Mouse (Mus musculus): ENCODE data around the gene Upk3b. TPM values are rescaled to one million over a fixed set of nuclear protein-coding genes. Genes with fewer than 3 reads are reported as not detected.

Upk3b gene
- polyA plus RNA-seq, 1 experiment from 2014 or later: not detected

DNA sequence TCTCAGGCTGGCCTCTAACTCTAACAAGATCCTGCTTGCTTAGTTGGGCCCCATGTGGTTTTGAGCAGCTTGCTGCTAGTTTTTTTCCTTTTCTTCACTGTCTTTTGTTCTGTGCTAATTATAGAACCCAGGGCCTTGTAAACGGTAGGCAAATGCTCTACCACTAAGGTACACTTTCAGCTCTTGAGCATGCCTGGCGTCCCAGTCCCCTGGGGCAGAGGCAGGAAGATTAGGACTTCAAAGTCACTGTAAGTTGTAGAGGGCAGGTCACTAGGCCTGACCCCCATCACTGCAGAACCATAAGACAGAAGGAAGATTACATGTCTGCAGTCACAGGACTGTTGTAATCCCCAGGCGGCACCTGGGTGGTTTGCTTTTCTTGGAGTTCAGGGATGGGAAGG lies 35.5 kb upstream of the Upk3b start:
- no peak for ATAC-seq (ENCODE audit: low FRiP score)

DNA sequence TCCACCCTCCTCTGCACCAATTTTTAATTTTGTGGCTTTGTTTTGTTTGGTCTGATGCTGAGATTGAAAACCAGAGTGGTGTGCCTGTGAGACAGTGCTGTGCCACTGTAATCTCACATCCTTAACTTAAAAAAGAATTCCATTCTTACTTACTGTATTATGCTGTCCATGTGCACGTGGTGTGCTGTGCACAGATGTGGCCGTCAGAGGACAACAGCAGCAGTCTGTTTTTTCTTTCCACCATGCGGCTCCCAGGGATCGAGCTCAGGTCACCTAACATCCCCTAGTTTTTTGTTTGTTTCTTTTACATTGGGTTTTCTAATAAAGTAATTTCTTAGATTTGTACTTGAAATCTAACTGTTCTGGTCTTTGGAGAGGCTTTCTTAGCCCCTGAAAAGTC lies 33.8 kb upstream of the Upk3b start:
- H3K9ac ChIP-seq: no peak overlapping the region
- DNase-seq (ENCODE audit: low spot score): no peak
- H3K4me2 ChIP-seq (replicated peaks): no peak overlapping the region
- H3K36me3 ChIP-seq (replicated peaks; ENCODE audit: control insufficient read depth, insufficient read depth): peaks cover 13% of the 10 kb centered on the region; the same call in 1 of the 2 replicates
- H3K4me1 ChIP-seq (replicated peaks; ENCODE audit: control insufficient read depth, insufficient read depth, low read length): no peaks in the 10 kb centered on the region
- no peak for ATAC-seq (ENCODE audit: low FRiP score)
- no peak overlapping the region for H3K4me3 ChIP-seq (replicated peaks; ENCODE audit: low read length)
- no peak overlapping the region for H3K27ac ChIP-seq
- no peaks in the 10 kb centered on the region for H3K9me3 ChIP-seq (ENCODE audit: control insufficient read depth, low read length)
- 88% methylated on average over 4 of the region's 4 CpGs for WGBS
- no peaks in the 10 kb centered on the region for H3K27me3 ChIP-seq (ENCODE audit: control insufficient read depth, insufficient read depth, low read length)

More for the DNA sequence above, 35.5 kb upstream of the Upk3b start:
- Histone ChIP-seq H3K9ac (no peak overlapping the region), H3K4me3 (replicated peaks; ENCODE audit: low read length) (no peak overlapping the region), H3K27ac (no peak overlapping the region), H3K36me3 (replicated peaks; ENCODE audit: control insufficient read depth, insufficient read depth) (peaks cover 26% of the 10 kb centered on the region), H3K4me1 (replicated peaks; ENCODE audit: control insufficient read depth, insufficient read depth, low read length) (no peaks in the 10 kb centered on the region), H3K9me3 (ENCODE audit: control insufficient read depth, low read length) (no peaks in the 10 kb centered on the region), H3K27me3 (ENCODE audit: control insufficient read depth, insufficient read depth, low read length) (no peaks in the 10 kb centered on the region), H3K4me2 (replicated peaks) (no peak overlapping the region)
- no peak for DNase-seq (ENCODE audit: low spot score)
- WGBS: 65% methylated on average over 3 of the region's 3 CpGs

GRCm38 (mm10) chr5:136007745-136008144 lies 30.6 kb upstream of the Upk3b start:
- Histone ChIP-seq H3K27me3 (ENCODE audit: control insufficient read depth, insufficient read depth, low read length) (no peaks in the 10 kb centered on the region), H3K4me1 (replicated peaks; ENCODE audit: control insufficient read depth, insufficient read depth, low read length) (no peaks in the 10 kb centered on the region), H3K4me2 (replicated peaks) (no peak overlapping the region), H3K9ac (no peak overlapping the region), H3K36me3 (replicated peaks; ENCODE audit: control insufficient read depth, insufficient read depth) (peaks cover 34% of the 10 kb centered on the region), H3K27ac (no peak overlapping the region), H3K9me3 (ENCODE audit: control insufficient read depth, low read length) (no peaks in the 10 kb centered on the region), H3K4me3 (replicated peaks; ENCODE audit: low read length) (no peak overlapping the region)
- no peak for ATAC-seq (ENCODE audit: low FRiP score)
- 84% methylated on average over 7 of the region's 7 CpGs for WGBS
- no peak for DNase-seq (ENCODE audit: low spot score)

DNA sequence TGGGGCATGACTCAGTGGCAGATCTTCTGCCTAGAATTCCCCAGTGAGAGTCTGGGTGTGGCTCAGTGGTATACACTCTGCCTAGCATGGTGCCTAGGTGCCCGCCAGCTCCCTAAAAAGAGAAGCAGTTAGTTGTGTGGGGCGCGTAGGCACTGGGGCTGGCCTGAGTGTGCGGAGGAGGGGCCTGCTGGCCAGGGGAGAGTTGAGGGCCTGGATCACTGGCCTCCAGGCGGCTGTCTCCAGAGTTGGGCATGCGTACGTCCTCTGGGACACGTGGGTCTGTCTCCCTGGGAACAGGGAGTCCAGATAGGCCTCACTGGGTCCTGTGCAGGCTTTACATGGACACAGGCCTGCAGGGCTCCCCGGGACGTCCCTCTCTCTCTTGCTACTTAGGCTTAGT lies 23.4 kb upstream of the Upk3b start:
- WGBS: 90% methylated on average over 10 of the region's 10 CpGs
- H3K27ac ChIP-seq: no peak overlapping the region
- no peak for ATAC-seq (ENCODE audit: low FRiP score)
- H3K27me3 ChIP-seq (ENCODE audit: control insufficient read depth, insufficient read depth, low read length): no peaks in the 10 kb centered on the region
- H3K4me2 ChIP-seq (replicated peaks): no peak overlapping the region
- H3K4me3 ChIP-seq (replicated peaks; ENCODE audit: low read length): no peak overlapping the region
- no peaks in the 10 kb centered on the region; the same call in 1 of the 2 replicates for H3K4me1 ChIP-seq (replicated peaks; ENCODE audit: control insufficient read depth, insufficient read depth, low read length)
- DNase-seq (ENCODE audit: low spot score): no peak
- H3K36me3 ChIP-seq (replicated peaks; ENCODE audit: control insufficient read depth, insufficient read depth): peaks cover 43% of the 10 kb centered on the region
- H3K9me3 ChIP-seq (ENCODE audit: control insufficient read depth, low read length): no peaks in the 10 kb centered on the region
- H3K9ac ChIP-seq: no peak overlapping the region

DNA sequence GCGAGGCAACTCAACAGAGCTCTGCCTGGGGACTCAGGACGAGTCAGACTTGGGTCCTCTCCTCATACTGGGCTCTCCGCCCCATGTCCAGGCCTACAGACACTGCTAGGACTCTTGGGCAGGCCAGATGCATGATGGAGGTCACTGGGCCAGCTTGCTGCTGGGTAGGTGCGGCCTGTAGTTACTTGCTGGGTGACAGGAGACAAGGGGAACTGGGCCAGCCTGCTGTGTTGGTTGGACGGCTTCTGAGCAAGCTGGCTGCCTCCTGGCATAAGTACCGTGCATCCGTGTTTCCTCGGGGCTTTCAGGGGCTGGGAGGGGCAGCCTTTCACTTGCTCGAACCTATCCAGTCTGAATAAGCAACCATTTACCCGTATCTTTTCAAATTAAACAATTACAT lies 22.7 kb upstream of the Upk3b start:
- no peaks in the 10 kb centered on the region for H3K27me3 ChIP-seq (ENCODE audit: control insufficient read depth, insufficient read depth, low read length)
- no peak overlapping the region for H3K9ac ChIP-seq
- peaks cover 36% of the 10 kb centered on the region for H3K36me3 ChIP-seq (replicated peaks; ENCODE audit: control insufficient read depth, insufficient read depth)
- DNase-seq (ENCODE audit: low spot score) (no peak), ATAC-seq (ENCODE audit: low FRiP score) (no peak)
- WGBS: 67% methylated on average over 10 of the region's 10 CpGs
- H3K4me2 ChIP-seq (replicated peaks): no peak overlapping the region
- no peaks in the 10 kb centered on the region; the same call in 1 of the 2 replicates for H3K4me1 ChIP-seq (replicated peaks; ENCODE audit: control insufficient read depth, insufficient read depth, low read length)
- H3K27ac ChIP-seq: no peak overlapping the region
- no peaks in the 10 kb centered on the region for H3K9me3 ChIP-seq (ENCODE audit: control insufficient read depth, low read length)
- no peak overlapping the region for H3K4me3 ChIP-seq (replicated peaks; ENCODE audit: low read length)

DNA sequence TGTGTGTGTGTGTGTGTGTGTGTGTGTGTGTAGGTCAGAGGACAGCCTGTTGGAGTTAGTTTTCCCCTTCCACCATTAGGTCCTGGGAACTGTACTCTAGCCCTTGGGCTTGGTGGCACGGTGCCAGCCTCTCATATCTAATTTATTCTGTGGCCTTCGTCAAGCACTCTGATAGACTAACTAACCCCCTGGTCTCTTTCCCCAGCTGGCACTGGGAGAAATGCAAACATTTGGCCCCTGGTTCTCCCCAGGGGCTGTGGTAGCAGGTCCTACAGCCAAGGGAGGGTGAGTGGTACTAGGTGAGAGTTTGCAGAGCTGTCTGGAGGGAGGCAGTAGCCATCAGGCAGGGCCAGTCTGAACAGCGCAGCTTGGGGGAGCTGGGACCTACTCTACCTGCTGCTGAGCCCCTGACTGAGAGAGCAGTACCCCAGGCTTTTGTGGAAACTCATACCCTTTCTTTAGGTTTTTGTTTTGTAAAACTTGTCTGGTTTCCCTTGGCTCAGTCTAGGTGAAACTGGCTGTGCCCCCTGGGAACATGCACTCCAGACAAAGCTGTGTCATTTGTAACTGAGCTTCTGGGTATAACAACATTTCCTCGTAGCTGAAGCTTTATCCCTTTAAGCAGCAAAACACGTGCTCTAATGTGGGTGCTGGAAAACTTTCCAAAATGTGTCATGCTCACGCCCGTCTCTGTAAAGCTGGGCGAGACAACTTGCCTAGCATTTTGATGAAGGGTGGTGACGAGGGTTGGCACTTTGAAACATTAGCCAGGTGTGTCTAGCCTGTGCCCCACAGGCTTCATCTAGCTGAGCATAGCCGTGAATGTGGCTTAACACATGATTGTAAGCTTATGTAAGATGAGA lies 22.1 kb upstream of the Upk3b start:
- WGBS: 71% methylated on average over 10 of the region's 10 CpGs
- H3K36me3 ChIP-seq (replicated peaks; ENCODE audit: control insufficient read depth, insufficient read depth): peaks cover 30% of the 10 kb centered on the region
- no peak overlapping the region for H3K4me2 ChIP-seq (replicated peaks)
- no peak overlapping the region for H3K9ac ChIP-seq
- H3K4me3 ChIP-seq (replicated peaks; ENCODE audit: low read length): no peak overlapping the region
- no peaks in the 10 kb centered on the region for H3K9me3 ChIP-seq (ENCODE audit: control insufficient read depth, low read length)
- no peaks in the 10 kb centered on the region for H3K27me3 ChIP-seq (ENCODE audit: control insufficient read depth, insufficient read depth, low read length)
- H3K4me1 ChIP-seq (replicated peaks; ENCODE audit: control insufficient read depth, insufficient read depth, low read length): no peaks in the 10 kb centered on the region; the same call in 1 of the 2 replicates
- ATAC-seq (ENCODE audit: low FRiP score): no peak
- peak; percentile 30 for DNase-seq (ENCODE audit: low spot score)
- H3K27ac ChIP-seq: no peak overlapping the region

DNA sequence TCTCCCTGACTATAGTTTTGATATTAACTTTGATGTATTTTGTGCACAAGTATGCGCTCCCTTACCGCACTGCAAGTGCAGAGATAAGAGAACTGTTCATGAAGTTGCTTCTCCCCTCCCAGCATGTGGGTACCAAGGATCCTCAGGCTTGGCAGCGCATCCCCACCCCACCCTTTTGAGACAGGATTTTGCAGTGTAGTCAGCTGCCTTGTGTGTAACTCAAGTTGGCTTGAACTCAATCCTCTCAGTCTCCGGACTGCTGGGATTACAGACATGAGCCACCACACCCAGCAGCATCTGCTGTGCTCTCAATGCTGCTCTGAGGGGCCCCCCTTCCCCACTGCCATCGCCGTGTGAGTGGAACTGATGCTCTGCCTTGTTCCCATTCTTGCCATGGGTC lies 21.0 kb upstream of the Upk3b start:
- H3K36me3 ChIP-seq (replicated peaks; ENCODE audit: control insufficient read depth, insufficient read depth): peaks cover 20% of the 10 kb centered on the region
- H3K27me3 ChIP-seq (ENCODE audit: control insufficient read depth, insufficient read depth, low read length): no peaks in the 10 kb centered on the region
- 86% methylated on average over 6 of the region's 6 CpGs for WGBS
- H3K9ac ChIP-seq: no peak overlapping the region
- no peaks in the 10 kb centered on the region for H3K9me3 ChIP-seq (ENCODE audit: control insufficient read depth, low read length)
- DNase-seq (ENCODE audit: low spot score) (no peak), ATAC-seq (ENCODE audit: low FRiP score) (no peak)
- no peaks in the 10 kb centered on the region; the same call in 1 of the 2 replicates for H3K4me1 ChIP-seq (replicated peaks; ENCODE audit: control insufficient read depth, insufficient read depth, low read length)
- H3K27ac ChIP-seq: no peak overlapping the region
- no peak overlapping the region for H3K4me2 ChIP-seq (replicated peaks)
- H3K4me3 ChIP-seq (replicated peaks; ENCODE audit: low read length): no peak overlapping the region

GRCm38 (mm10) chr5:136018726-136019125 lies 19.6 kb upstream of the Upk3b start:
- no peak overlapping the region for H3K27ac ChIP-seq
- H3K4me3 ChIP-seq (replicated peaks; ENCODE audit: low read length): no peak overlapping the region
- no peaks in the 10 kb centered on the region for H3K27me3 ChIP-seq (ENCODE audit: control insufficient read depth, insufficient read depth, low read length)
- H3K4me2 ChIP-seq (replicated peaks): no peak overlapping the region
- no peak for DNase-seq (ENCODE audit: low spot score)
- WGBS: 88% methylated on average over 2 of the region's 2 CpGs
- H3K9ac ChIP-seq: no peak overlapping the region
- ATAC-seq (ENCODE audit: low FRiP score): no peak
- no peaks in the 10 kb centered on the region; the same call in 1 of the 2 replicates for H3K4me1 ChIP-seq (replicated peaks; ENCODE audit: control insufficient read depth, insufficient read depth, low read length)
- peaks cover 6% of the 10 kb centered on the region; the same call in 1 of the 2 replicates for H3K36me3 ChIP-seq (replicated peaks; ENCODE audit: control insufficient read depth, insufficient read depth)
- no peaks in the 10 kb centered on the region for H3K9me3 ChIP-seq (ENCODE audit: control insufficient read depth, low read length)

- Histone ChIP-seq H3K4me2 (replicated peaks) (no peak overlapping the region), H3K27ac (no peak overlapping the region), H3K4me3 (replicated peaks; ENCODE audit: low read length) (no peak overlapping the region), H3K9me3 (ENCODE audit: control insufficient read depth, low read length) (no peaks in the 10 kb centered on the region), H3K27me3 (ENCODE audit: control insufficient read depth, insufficient read depth, low read length) (no peaks in the 10 kb centered on the region), H3K4me1 (replicated peaks; ENCODE audit: control insufficient read depth, insufficient read depth, low read length) (no peaks in the 10 kb centered on the region; the same call in 1 of the 2 replicates), H3K9ac (no peak overlapping the region), H3K36me3 (replicated peaks; ENCODE audit: control insufficient read depth, insufficient read depth) (peaks cover 5% of the 10 kb centered on the region; the same call in 1 of the 2 replicates)
- DNase-seq (ENCODE audit: low spot score) (no peak), ATAC-seq (ENCODE audit: low FRiP score) (no peak)
- WGBS: 16% methylated on average over 1 of the region's 1 CpGs
These were observed 18.4 kb upstream of the Upk3b start for GRCm38 (mm10) chr5:136019907-136020306.
